Mouse (Mus musculus): ENCODE data around the gene Espl1.

- TF ChIP-seq CTCF (IDR thresholded peaks at IDR 0.05; ENCODE audit: insufficient read depth, low read depth, low read length) (no peak), POLR2A (IDR thresholded peaks at IDR 0.05; ENCODE audit: insufficient read depth, low read depth, low read length) (no peak)
Observed at GRCm38 (mm10) chr15:102282463-102283292, 13.4 kb upstream of the Espl1 start.
